Mouse (Mus musculus) adrenal gland, adult 2 months (tissue): Measurements from ENCODE around the gene Tst. TPM values are rescaled to one million over a fixed set of nuclear protein-coding genes. Genes with fewer than 3 reads are reported as not detected.

Experiments used
- DNase-seq: peaks from one replicate; pipeline ENCODE4 v3.0.0; 2021
- polyA plus RNA-seq: library from polyadenylated mRNA; depleted of rRNA; stranded (reverse); fragments of >200 nt; gene quantifications from 2 replicates; pipeline ENCODE4 v1.2.3, GENCODE M21; 2012
- total RNA-seq, 2 experiments: library from RNA; stranded (reverse); gene quantifications; 2 replicates each; pipeline ENCODE4 v1.2.3; 2021

Gene Tst
- total and polyA plus RNA-seq, 3 experiments = 218 to 410 (median 366) TPM

GRCm38 (mm10) chr15:78385564-78385963 is 20.1 kb downstream of the Tst start:
- DNase-seq = no peak

- no peak for DNase-seq
Observed at GRCm38 (mm10) chr15:78384220-78385116, 21.2 kb downstream of the Tst start.

- DNase-seq = no peak
Observed at GRCm38 (mm10) chr15:78383450-78384219, 22.1 kb downstream of the Tst start.

GRCm38 (mm10) chr15:78382115-78382514 is 23.6 kb downstream of the Tst start:
- no peak for DNase-seq

- DNase-seq = no peak
Observed at GRCm38 (mm10) chr15:78380741-78381140, 25.0 kb downstream of the Tst start.

- no peak for DNase-seq
Observed at GRCm38 (mm10) chr15:78380208-78380607, 25.5 kb downstream of the Tst start.

GRCm38 (mm10) chr15:78378556-78378955 is 27.2 kb downstream of the Tst start:
- no peak for DNase-seq

- DNase-seq = no peak
Observed at GRCm38 (mm10) chr15:78377859-78378258, 27.8 kb downstream of the Tst start.

- peak; percentile 71 for DNase-seq
Observed at GRCm38 (mm10) chr15:78374204-78374603, 31.5 kb downstream of the Tst start.

GRCm38 (mm10) chr15:78372796-78373195 is 32.9 kb downstream of the Tst start:
- no peak for DNase-seq

GRCm38 (mm10) chr15:78369641-78370040 is 36.1 kb downstream of the Tst start:
- DNase-seq = no peak

- peak; percentile 58 for DNase-seq
Observed at GRCm38 (mm10) chr15:78368926-78369346, 36.8 kb downstream of the Tst start.

- DNase-seq = no peak
Observed at GRCm38 (mm10) chr15:78367811-78368210, 37.9 kb downstream of the Tst start.

GRCm38 (mm10) chr15:78366875-78367274 is 38.8 kb downstream of the Tst start:
- no peak for DNase-seq

- no peak for DNase-seq
Observed at GRCm38 (mm10) chr15:78365916-78366315, 39.8 kb downstream of the Tst start.

GRCm38 (mm10) chr15:78355548-78355947 is 50.2 kb downstream of the Tst start:
- DNase-seq = no peak

GRCm38 (mm10) chr15:78354958-78355357 is 50.7 kb downstream of the Tst start:
- peak; percentile 44 for DNase-seq

- no peak for DNase-seq
Observed at GRCm38 (mm10) chr15:78351586-78352165, 54.0 kb downstream of the Tst start.
